Mouse (Mus musculus) megakaryocyte-erythroid progenitor cell, adult 5-6 weeks (primary cell): ENCODE measurements around the gene Magi2. TPM values are rescaled to one million over a fixed set of nuclear protein-coding genes. Genes with fewer than 3 reads are reported as not detected.
"Not testable (repeated sequence)": the region's sequence is repeated elsewhere in the genome, so short reads cannot be mapped to it uniquely, and the experiment has no call there.

Experiments used
- ATAC-seq: replicated peaks from 2 replicates; pipeline ENCODE4 v1.8.0; 2016; ENCODE audit warnings: mild to moderate bottlenecking, inconsistent platforms; ENCODE audit not compliant: severe bottlenecking, poor library complexity, low FRiP score, low TSS enrichment
- total RNA-seq, 2 experiments: library from RNA; stranded (forward) in 1 of 2; stranded (reverse) in 1 of 2; fragments of 200-1000, 215-1000 nt in 1 of 2; fragments of >200 nt in 1 of 2; fragmentation: Nextera tagmentation in 1 of 2; gene quantifications; 2 replicates each; pipeline ENCODE4 v1.2.3; 2014 to 2017

Magi2 gene
- total RNA-seq, 2 experiments from 2014 or later, result 0.23 to 0.52 TPM

GRCm38 (mm10) chr5:20522047-20522446 lies 1295.2 kb downstream of the Magi2 start:
- no peak for ATAC-seq

GRCm38 (mm10) chr5:20523776-20524175 lies 1296.9 kb downstream of the Magi2 start:
- no peak for ATAC-seq

GRCm38 (mm10) chr5:20526588-20526987 lies 1299.8 kb downstream of the Magi2 start:
- ATAC-seq, result not testable (repeated sequence)

- no peak for ATAC-seq
These were observed 1309.7 kb downstream of the Magi2 start for GRCm38 (mm10) chr5:20536544-20536943.

- no peak for ATAC-seq
These were observed 1310.7 kb downstream of the Magi2 start for GRCm38 (mm10) chr5:20537369-20538022.

- ATAC-seq, result no peak
These were observed 1317.5 kb downstream of the Magi2 start for GRCm38 (mm10) chr5:20544374-20544773.

GRCm38 (mm10) chr5:20559378-20559777 lies 1332.5 kb downstream of the Magi2 start:
- ATAC-seq, result no peak

- no peak for ATAC-seq
These were observed 1333.0 kb downstream of the Magi2 start for GRCm38 (mm10) chr5:20559821-20560220.

- ATAC-seq, result no peak
These were observed 1341.6 kb downstream of the Magi2 start for GRCm38 (mm10) chr5:20568421-20568820.

- no peak for ATAC-seq
These were observed 1342.1 kb downstream of the Magi2 start for GRCm38 (mm10) chr5:20568966-20569365.

- no peak for ATAC-seq
These were observed 1348.0 kb downstream of the Magi2 start for GRCm38 (mm10) chr5:20574816-20575215.

- no peak for ATAC-seq
These were observed 1349.0 kb downstream of the Magi2 start for GRCm38 (mm10) chr5:20575798-20576197.

GRCm38 (mm10) chr5:20576266-20576665 lies 1349.4 kb downstream of the Magi2 start:
- no peak for ATAC-seq

GRCm38 (mm10) chr5:20578666-20579065 lies 1351.8 kb downstream of the Magi2 start:
- ATAC-seq, result no peak

- ATAC-seq, result no peak
These were observed 1353.8 kb downstream of the Magi2 start for GRCm38 (mm10) chr5:20580619-20581018.

GRCm38 (mm10) chr5:20582995-20583435 lies 1356.2 kb downstream of the Magi2 start:
- no peak for ATAC-seq

- no peak for ATAC-seq
These were observed 1356.8 kb downstream of the Magi2 start for GRCm38 (mm10) chr5:20583639-20584038.

GRCm38 (mm10) chr5:20584769-20585168 lies 1357.9 kb downstream of the Magi2 start:
- ATAC-seq, result no peak

- no peak for ATAC-seq
These were observed 1362.9 kb downstream of the Magi2 start for GRCm38 (mm10) chr5:20589731-20590130.

- ATAC-seq, result no peak
These were observed 1371.4 kb downstream of the Magi2 start for GRCm38 (mm10) chr5:20598196-20598595.

- ATAC-seq, result no peak
These were observed 1377.1 kb downstream of the Magi2 start for GRCm38 (mm10) chr5:20603756-20604469.
